Mouse (Mus musculus) T-helper 2 cell (primary cell): Measurements from ENCODE around the gene Wnt10b.
"Not testable (repeated sequence)": the region's sequence is repeated elsewhere in the genome, so short reads cannot be mapped to it uniquely, and the experiment has no call there.

Source experiments
- in situ Hi-C: fragments of 300-600 bp; cut with MboI, MseI; formaldehyde crosslinking; loops from one replicate; pipeline ENCODE4 v1.15.1; 2025; ENCODE audit warnings: high pct_unique_total_duplicates

The Wnt10b gene

DNA sequence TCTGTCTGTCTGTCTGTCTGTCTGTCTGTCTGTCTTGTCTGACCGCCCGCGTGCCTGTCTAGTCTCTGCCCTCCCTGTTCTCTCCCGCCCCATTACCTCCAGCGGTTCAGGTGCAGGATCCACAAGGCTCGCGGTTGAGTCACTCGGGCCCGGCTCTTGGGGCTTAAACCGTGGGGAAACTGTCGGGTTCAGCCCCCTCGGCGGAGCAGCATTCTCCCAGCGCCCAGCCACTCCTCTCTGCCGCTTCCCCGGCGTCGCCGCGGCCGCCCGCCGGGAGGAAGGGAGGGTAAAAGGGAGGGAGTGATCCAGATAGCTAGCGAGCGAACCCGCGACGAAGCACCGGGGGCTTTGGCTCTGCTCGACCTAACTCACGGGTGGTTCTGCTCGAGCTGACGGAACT lies at the start of gene Wnt10b:
Wnt10b (minus strand) TSS at position 389 of the 400 bp plus-strand sequence.
- in situ Hi-C loops = no loop called here

DNA sequence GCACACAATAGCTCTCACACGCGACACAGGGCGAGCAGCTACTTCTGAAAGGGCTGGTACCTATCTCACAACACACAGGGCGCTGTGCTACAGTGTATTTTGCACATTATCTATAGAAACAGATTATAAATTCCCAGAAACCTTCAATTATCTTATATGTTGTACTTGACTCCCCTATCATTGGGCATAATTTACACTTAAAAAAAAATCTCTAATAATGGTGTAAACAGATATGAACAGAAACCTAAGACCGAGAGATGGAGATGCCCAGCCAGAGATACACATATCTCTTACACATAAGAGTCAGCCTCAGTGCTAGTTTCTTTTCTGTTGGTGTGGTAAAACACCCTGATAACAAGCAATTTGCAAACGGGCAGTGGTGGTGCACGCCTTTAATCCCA lies 49.7 kb upstream of the Wnt10b start:
- in situ Hi-C loops = no loop called here

GRCm38 (mm10) chr15:98823434-98823833 lies 45.5 kb upstream of the Wnt10b start:
- in situ Hi-C loops = no loop called here

DNA sequence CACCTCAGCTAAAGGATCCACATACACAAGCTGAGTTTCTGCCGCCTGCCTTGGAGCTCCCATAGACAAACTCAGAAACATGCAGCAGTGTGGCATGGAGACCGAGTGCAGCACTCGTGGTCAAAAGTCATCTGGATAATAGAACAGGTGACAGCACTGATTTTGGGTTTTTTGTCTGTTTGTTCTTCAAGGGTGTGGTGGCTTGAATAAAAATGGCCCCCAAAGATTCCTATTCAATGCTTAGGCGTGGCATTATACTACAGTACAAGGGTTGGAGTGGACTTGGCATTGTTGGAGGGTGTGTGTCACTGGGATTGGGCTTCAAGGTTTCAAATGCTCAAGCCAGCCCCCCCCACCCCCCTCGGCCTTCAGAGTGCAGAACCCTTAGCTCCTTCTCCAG lies 44.2 kb upstream of the Wnt10b start:
- in situ Hi-C loops = no loop called here

DNA sequence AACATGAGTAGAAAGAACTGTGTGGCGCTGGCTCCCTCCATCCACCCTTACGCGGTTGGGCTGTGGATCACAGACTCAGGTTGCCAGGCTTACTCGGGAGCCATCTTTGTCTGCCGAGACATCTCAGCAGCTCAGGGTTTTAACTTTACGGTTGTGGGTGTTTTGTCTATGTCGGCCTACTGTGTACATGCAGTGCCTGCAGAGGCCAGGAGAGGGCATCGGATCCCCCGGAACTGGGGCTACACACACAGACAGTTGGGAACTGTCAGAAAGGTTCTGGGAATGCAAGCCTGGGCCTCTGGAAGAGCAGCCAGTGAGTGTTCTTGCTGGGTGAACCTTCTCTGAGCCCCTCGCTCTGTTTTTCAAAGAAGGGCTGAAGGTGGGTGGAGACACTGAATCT lies 43.5 kb upstream of the Wnt10b start:
- in situ Hi-C loops = no loop called here

DNA sequence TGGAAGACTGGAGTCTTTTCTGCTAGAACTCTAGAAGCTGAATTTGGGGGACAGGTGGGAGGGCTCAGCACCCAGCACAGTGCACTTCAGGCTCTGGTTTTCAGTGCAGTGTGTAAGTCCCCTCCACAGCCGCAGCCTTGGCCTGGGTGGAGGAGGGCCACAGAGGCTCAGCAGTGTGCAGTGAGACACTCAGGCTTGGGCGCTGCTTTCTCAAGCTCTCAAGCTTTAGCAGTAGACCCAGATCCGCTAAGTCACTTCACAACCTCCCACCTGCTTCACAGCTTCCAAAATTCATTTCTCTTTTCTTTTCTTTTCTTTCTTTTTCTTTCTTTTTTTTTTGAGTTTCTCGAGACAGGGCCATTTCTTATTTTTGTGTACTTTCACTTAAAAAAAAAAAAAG lies 43.0 kb upstream of the Wnt10b start:
- in situ Hi-C loops = no loop called here

- in situ Hi-C loops = no loop called here
These were observed 40.2 kb upstream of the Wnt10b start for GRCm38 (mm10) chr15:98818171-98818570.

DNA sequence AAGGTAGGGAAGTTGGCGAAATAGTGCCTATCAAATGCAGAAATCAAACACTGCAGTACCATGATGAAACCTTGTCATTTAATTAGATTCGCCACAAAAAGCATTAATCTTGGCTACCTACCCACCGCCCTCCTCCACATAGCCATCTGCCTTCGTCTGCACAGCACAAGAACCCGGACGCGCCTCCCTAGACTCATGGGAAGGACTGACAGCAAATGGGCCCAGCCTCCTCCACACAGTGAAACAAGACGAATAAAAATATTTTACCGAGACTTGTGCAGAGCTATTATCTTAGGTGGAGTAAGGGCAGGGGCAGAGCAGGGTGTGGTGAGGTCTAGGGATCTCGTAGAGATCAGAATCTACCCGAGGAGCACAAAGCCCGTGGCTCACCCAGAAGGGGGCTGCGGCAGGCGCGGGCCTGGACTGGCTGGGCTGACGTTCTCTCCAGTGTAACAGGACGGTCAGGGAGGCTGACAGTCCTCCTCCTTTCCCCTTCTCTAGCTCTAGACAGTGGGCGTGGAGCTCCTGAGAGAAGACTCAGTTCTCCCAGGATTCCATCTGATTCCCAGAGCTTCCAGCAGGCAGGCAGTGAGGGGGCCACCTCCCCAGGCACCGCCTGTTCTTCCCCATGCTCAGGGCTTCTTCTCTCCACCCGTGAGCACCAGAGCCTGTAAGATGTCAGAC lies 34.9 kb upstream of the Wnt10b start:
- in situ Hi-C loops = no loop called here

DNA sequence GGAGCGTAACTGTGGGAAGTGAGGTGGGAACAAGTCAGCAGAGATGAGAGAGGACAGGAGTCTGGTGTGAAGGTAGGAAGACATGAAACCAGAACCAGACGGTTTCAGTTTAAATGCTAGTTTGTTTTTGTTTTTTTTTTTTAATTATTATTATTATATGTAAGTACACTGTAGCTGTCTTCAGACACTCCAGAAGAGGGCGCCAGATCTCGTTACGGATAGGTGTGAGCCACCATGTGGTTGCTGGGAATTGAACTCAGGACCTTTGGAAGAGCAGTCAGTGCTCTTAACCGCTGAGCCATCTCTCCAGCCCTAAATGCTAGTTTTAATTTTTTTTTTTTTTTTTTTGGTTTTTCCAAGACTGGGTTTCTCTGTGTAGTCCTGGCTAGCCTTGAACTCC lies 32.3 kb upstream of the Wnt10b start:
- in situ Hi-C loops = not testable (repeated sequence)

DNA sequence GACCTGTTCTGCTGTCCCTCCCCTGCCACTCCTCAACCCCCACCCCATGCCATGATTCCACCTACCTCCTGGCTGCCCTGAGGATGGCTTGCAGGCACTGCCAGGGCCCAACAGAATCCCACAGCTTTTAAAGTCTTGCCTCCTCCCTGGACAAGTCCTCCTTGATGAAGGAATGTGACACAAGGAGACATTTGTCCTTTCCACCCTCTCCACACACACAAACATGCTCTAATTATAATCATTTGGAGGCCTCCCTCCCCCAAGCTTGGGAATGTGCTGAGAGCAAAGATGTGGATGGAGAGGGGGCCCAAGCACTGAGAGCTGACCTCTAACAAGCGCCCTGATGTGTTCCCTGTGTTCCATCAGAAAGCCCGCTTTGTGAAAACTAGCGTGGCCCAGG lies 31.4 kb upstream of the Wnt10b start, which contains the start of gene Ddn:
Ddn (minus strand) TSS at position 101 of the 400 bp plus-strand sequence.
- in situ Hi-C loops = no loop called here

- in situ Hi-C loops = no loop called here
These were observed 30.7 kb upstream of the Wnt10b start for GRCm38 (mm10) chr15:98808651-98809134.

- in situ Hi-C loops = no loop called here
These were observed 30.1 kb upstream of the Wnt10b start for GRCm38 (mm10) chr15:98807895-98808650.

GRCm38 (mm10) chr15:98806809-98807770 lies 29.1 kb upstream of the Wnt10b start:
- in situ Hi-C loops = no loop called here

DNA sequence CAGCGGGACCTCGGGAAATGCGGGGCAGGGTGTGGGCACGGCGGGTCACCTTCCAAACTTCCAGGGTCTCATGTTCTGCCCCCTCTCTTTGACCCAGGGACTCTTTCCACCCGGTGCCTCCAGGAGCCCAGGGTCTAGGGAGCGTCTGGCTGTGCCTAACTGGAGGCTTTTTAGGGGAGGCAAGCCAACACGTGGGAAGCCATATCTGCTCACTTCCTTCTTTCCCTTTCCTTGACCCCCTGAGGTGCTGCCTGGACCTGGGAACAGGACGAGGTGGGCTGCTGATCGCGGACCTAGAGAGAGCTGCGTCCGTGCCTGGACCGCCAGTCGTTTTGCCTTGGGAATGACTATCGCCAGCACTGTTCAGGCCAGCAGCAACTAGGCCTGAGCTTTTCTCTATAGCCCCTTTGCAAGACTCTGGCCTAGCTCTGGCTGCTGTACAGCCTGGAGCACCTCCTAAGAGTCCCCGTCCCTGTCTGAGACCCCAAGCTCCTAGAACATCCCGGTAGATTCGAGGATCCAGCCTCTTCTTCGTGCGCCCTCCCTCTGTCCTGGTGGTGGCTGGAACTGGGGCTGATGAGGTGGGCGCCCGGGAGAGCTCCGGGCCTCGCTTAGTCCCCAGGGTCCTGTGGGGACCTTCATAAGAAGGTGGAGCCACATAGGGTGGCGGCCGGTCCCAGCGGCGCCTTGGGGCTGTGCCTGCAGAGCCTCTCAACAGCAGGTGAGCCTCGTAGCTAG lies 28.3 kb upstream of the Wnt10b start:
- in situ Hi-C loops = no loop called here

DNA sequence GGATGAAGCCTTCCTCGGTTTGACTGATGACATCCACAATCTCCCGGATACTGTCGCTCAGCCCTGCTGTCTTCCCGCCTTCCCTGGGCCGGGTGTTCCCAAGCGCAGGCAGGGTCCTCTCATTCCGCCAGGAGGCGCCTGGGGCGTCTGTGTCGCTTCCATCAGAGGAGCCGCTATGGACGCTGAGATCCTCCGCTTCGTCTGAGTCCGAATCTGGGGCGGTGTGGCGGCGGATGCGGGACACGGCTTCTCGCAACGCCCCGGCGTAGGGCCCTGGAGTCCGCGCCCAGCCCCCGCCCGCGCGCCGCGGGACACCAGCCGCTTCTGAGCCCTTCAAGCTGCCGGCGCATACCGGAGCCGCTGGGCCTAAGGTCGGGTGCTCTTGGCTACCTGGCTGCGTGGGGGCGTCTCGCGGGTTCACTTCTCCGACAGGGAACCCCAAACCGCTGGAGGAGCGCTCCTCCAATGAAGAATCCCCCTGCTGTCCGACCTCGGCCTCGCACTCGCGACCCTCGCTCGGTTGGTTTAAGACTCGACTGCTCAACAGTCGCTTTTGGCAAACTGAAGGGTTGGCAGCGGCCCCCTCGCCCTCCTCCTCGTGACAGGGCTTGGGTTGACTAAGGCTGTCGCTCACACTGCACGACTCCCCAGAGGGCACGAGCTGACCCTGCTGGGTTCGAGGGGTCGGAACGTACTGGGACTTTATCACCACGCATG lies 27.5 kb upstream of the Wnt10b start:
- in situ Hi-C loops = no loop called here

- in situ Hi-C loops = no loop called here
These were observed 26.1 kb upstream of the Wnt10b start for GRCm38 (mm10) chr15:98804054-98804453.

DNA sequence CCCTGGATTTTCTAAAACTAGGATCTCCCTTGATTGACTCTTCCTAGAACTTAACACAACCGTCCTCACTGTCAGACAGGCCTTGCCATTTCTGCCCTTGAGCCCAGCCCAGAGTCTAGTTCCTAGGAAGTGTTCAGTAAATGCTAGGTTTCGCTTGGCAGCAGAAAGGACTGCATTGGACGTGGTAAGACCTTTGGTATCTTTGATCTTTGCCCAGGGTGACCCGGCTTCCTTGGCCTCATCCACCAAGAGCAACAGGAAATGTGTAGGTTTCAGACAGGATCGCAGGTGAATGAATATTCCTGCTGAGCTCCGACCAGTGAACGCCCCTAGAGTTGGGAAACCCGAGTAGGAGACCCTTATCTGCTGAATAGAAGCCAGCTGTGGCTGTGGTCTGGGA lies 25.0 kb upstream of the Wnt10b start:
- in situ Hi-C loops = no loop called here

DNA sequence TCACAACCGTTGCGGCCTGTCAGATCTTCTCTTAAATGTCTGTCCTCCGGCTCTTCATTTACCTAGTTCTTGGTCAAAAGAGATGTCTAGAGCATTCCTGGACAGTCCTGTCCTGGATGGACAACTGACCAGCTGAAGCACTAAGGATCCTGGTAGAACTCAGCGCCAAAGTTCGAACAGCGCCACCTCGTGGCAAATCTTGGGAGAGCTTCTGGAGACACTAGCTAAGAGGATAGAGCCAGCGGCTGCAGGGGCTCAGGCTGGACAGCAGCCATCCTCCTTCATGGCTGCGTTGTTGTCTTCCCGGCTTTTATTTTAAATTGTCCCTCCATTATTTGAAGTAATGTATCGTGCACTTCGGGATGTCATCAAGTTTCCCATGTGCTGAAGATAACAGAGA lies 21.4 kb upstream of the Wnt10b start:
- in situ Hi-C loops = no loop called here

DNA sequence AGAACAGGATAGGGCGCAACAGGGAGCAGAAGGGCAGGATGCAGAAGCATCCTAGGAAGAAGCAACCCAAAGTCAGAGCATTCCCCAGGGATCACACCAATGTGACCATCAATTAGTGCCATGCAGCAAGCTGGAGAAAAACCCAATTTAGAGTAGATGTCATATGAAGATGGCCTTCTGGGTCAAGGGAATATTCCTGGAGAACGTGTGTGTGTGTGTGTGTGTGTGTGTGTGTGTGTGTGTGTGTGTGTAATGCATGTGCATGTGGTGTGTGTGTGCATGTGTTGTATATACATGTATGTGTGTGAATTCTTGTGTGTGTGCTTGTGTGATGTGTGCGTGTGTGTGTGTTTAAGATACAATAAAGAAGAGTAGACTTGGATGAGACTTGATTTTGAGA lies 21.0 kb upstream of the Wnt10b start:
- in situ Hi-C loops = no loop called here

- in situ Hi-C loops = no loop called here
These were observed 20.0 kb upstream of the Wnt10b start for GRCm38 (mm10) chr15:98797835-98798492.
